Mouse (Mus musculus) lung, embryonic 16.5 days (tissue): Measurements from ENCODE around the gene Ptafr. TPM values are rescaled to one million over a fixed set of nuclear protein-coding genes. Genes with fewer than 3 reads are reported as not detected.
"Not testable (repeated sequence)": the region's sequence is repeated elsewhere in the genome, so short reads cannot be mapped to it uniquely, and the experiment has no call there.

ENCODE experiments used
- ATAC-seq: fragments of 200-750 bp; cut with Nextera tagmentation; 2 replicates; pipeline ENCODE4 v1.8.0; 2017; ENCODE audit warnings: low read depth, mild to moderate bottlenecking, moderate library complexity
- H3K27ac ChIP-seq: fragments of 300-500 bp; sonication (generic); 2 replicates; pipeline ENCODE4 v1.5.1; 2014; ENCODE audit warnings: mild to moderate bottlenecking, control low read depth, low read length
- H3K27me3 ChIP-seq: fragments of 300-500 bp; sonication (generic); 2 replicates; pipeline ENCODE4 v1.6.1; 2014; ENCODE audit warnings: low read depth, low read length, mixed read lengths; ENCODE audit not compliant: control insufficient read depth, insufficient read depth
- H3K36me3 ChIP-seq: fragments of 300-500 bp; sonication (generic); 2 replicates; pipeline ENCODE4 v1.6.1; 2014; ENCODE audit warnings: low read length; ENCODE audit not compliant: control insufficient read depth, insufficient read depth
- H3K4me1 ChIP-seq: fragments of 300-500 bp; sonication (generic); replicated peaks from 2 replicates; pipeline ENCODE4 v1.6.1; 2014; ENCODE audit warnings: low read length, mixed read lengths; ENCODE audit not compliant: control insufficient read depth, insufficient read depth
- H3K4me2 ChIP-seq: fragments of 300-500 bp; sonication (generic); 2 replicates; pipeline ENCODE4 v1.6.1; 2014; ENCODE audit warnings: low read depth, low read length, control low read depth
- H3K4me3 ChIP-seq: fragments of 300-500 bp; sonication (generic); 2 replicates; pipeline ENCODE4 v1.5.1; 2014; ENCODE audit warnings: mild to moderate bottlenecking, low read length, control low read depth
- H3K9ac ChIP-seq: fragments of 300-500 bp; sonication (generic); 2 replicates; pipeline ENCODE4 v1.6.1; 2014; ENCODE audit warnings: low read length, control low read depth
- H3K9me3 ChIP-seq: fragments of 300-500 bp; sonication (generic); 2 replicates; pipeline ENCODE4 v1.6.1; 2016; ENCODE audit warnings: low read length; ENCODE audit not compliant: control insufficient read depth
- WGBS: fragments of 180-500 bp; shearing (Covaris S2); extraction: QIAGEN DNeasy Blood & Tissue Kit; methylation state at CpG from one replicate; pipeline ENCODE4 v1.1.7; 2014; 5-methylcytosine and 5-hydroxymethylcytosine counted together
- polyA plus RNA-seq: library from polyadenylated mRNA; unstranded; fragments of >200 nt; fragmentation: Nextera tagmentation; extraction: Ambion mirVana; gene quantifications from 2 replicates; pipeline ENCODE4 v1.2.1, GENCODE M21; 2015

The Ptafr gene
- polyA plus RNA-seq, 1 experiment from 2014 or later, result 1.2 TPM

- Histone ChIP-seq H3K9ac (no peak overlapping the region), H3K4me2 (no peak overlapping the region), H3K27me3 (no peaks in the 10 kb centered on the region), H3K36me3 (no peaks in the 10 kb centered on the region), H3K9me3 (no peaks in the 10 kb centered on the region), H3K4me3 (no peak overlapping the region), H3K4me1 (no peaks in the 10 kb centered on the region), H3K27ac (no peak overlapping the region)
- 88% methylated on average over 2 of the region's 2 CpGs for WGBS
- ATAC-seq, result no peak
Measured at GRCm38 (mm10) chr4:132598861-132599260, 35.0 kb downstream of the Ptafr start.

- no peaks in the 10 kb centered on the region for H3K4me1 ChIP-seq
- 69% methylated on average over 3 of the region's 3 CpGs for WGBS
- no peaks in the 10 kb centered on the region for H3K9me3 ChIP-seq
- H3K9ac ChIP-seq, result no peak overlapping the region
- H3K36me3 ChIP-seq, result no peaks in the 10 kb centered on the region
- H3K4me2 ChIP-seq, result no peak overlapping the region
- H3K4me3 ChIP-seq, result no peak overlapping the region
- H3K27ac ChIP-seq, result no peak overlapping the region
- H3K27me3 ChIP-seq, result no peaks in the 10 kb centered on the region
- no peak for ATAC-seq
Measured at GRCm38 (mm10) chr4:132599764-132600163, 35.9 kb downstream of the Ptafr start.

GRCm38 (mm10) chr4:132600465-132600864 is 36.6 kb downstream of the Ptafr start:
- ATAC-seq, result no peak
- WGBS, result 78% methylated on average over 6 of the region's 6 CpGs
- no peak overlapping the region for H3K4me3 ChIP-seq
- no peak overlapping the region for H3K4me2 ChIP-seq
- H3K9me3 ChIP-seq, result no peaks in the 10 kb centered on the region
- no peaks in the 10 kb centered on the region for H3K36me3 ChIP-seq
- H3K9ac ChIP-seq, result no peak overlapping the region
- no peaks in the 10 kb centered on the region for H3K4me1 ChIP-seq
- no peak overlapping the region for H3K27ac ChIP-seq
- no peaks in the 10 kb centered on the region for H3K27me3 ChIP-seq

- not testable (repeated sequence) for H3K4me2 ChIP-seq, H3K36me3 ChIP-seq, ATAC-seq, H3K27ac ChIP-seq, H3K9ac ChIP-seq, H3K27me3 ChIP-seq, H3K9me3 ChIP-seq, H3K4me3 ChIP-seq, H3K4me1 ChIP-seq
- WGBS, result 87% methylated on average over 4 of the region's 5 CpGs
Measured at GRCm38 (mm10) chr4:132601242-132601641, 37.4 kb downstream of the Ptafr start.

- peaks cover 8% of the 10 kb centered on the region; the same call in 1 of the 2 replicates for H3K4me1 ChIP-seq
- 69% methylated on average over 4 of the region's 4 CpGs for WGBS
- H3K4me2 ChIP-seq, result no peak overlapping the region
- no peaks in the 10 kb centered on the region for H3K27me3 ChIP-seq
- no peak overlapping the region for H3K9ac ChIP-seq
- no peak for ATAC-seq
- H3K9me3 ChIP-seq, result no peaks in the 10 kb centered on the region
- H3K36me3 ChIP-seq, result no peaks in the 10 kb centered on the region
- H3K4me3 ChIP-seq, result no peak overlapping the region
- no peak overlapping the region for H3K27ac ChIP-seq
Measured at GRCm38 (mm10) chr4:132603468-132603867, 39.6 kb downstream of the Ptafr start.

- peaks cover 8% of the 10 kb centered on the region; the same call in 1 of the 2 replicates for H3K4me1 ChIP-seq
- ATAC-seq, result peak; percentile 91
- no peak overlapping the region for H3K9ac ChIP-seq
- H3K27me3 ChIP-seq, result no peaks in the 10 kb centered on the region
- no peak overlapping the region for H3K4me3 ChIP-seq
- H3K9me3 ChIP-seq, result no peaks in the 10 kb centered on the region
- H3K4me2 ChIP-seq, result no peak overlapping the region
- no peaks in the 10 kb centered on the region for H3K36me3 ChIP-seq
- 26% methylated on average over 5 of the region's 5 CpGs for WGBS
- H3K27ac ChIP-seq, result peak overlapping the region; percentile 43; the same call in 1 of the 2 replicates
Measured at GRCm38 (mm10) chr4:132605816-132606215, 41.9 kb downstream of the Ptafr start.

GRCm38 (mm10) chr4:132608147-132608546 is 44.3 kb downstream of the Ptafr start:
- no peak overlapping the region for H3K4me3 ChIP-seq
- H3K27me3 ChIP-seq, result no peaks in the 10 kb centered on the region
- ATAC-seq, result no peak
- no peak overlapping the region for H3K27ac ChIP-seq
- no peak overlapping the region for H3K4me2 ChIP-seq
- WGBS, result 41% methylated on average over 4 of the region's 4 CpGs
- H3K9ac ChIP-seq, result no peak overlapping the region
- peaks cover 8% of the 10 kb centered on the region; the same call in 1 of the 2 replicates for H3K4me1 ChIP-seq
- H3K36me3 ChIP-seq, result no peaks in the 10 kb centered on the region
- no peaks in the 10 kb centered on the region for H3K9me3 ChIP-seq

GRCm38 (mm10) chr4:132610301-132610984 is 46.6 kb downstream of the Ptafr start:
- H3K4me1 ChIP-seq, result peaks cover 8% of the 10 kb centered on the region; the same call in 1 of the 2 replicates
- H3K36me3 ChIP-seq, result no peaks in the 10 kb centered on the region
- WGBS, result 69% methylated on average over 3 of the region's 3 CpGs
- no peak overlapping the region for H3K27ac ChIP-seq
- no peak for ATAC-seq
- H3K9ac ChIP-seq, result no peak overlapping the region
- no peak overlapping the region for H3K4me3 ChIP-seq
- H3K4me2 ChIP-seq, result no peak overlapping the region
- no peaks in the 10 kb centered on the region for H3K27me3 ChIP-seq
- H3K9me3 ChIP-seq, result no peaks in the 10 kb centered on the region; the same call in 1 of the 2 replicates

GRCm38 (mm10) chr4:132611320-132611719 is 47.5 kb downstream of the Ptafr start:
- no peaks in the 10 kb centered on the region for H3K36me3 ChIP-seq
- H3K4me3 ChIP-seq, result no peak overlapping the region
- peaks cover 4% of the 10 kb centered on the region; the same call in 1 of the 2 replicates for H3K9me3 ChIP-seq
- ATAC-seq, result no peak
- H3K4me1 ChIP-seq, result 0 out of 2 replicates have a peak, but pooled peaks cover 2% of the 10 kb centered on the region
- H3K27ac ChIP-seq, result no peak overlapping the region
- H3K9ac ChIP-seq, result no peak overlapping the region
- H3K4me2 ChIP-seq, result no peak overlapping the region
- no peaks in the 10 kb centered on the region for H3K27me3 ChIP-seq
- 71% methylated on average over 8 of the region's 8 CpGs for WGBS
